Mouse (Mus musculus) lung, adult 2 months (tissue): ENCODE results near the gene Cdc42ep5.

Source experiments
- CTCF ChIP-seq: fragments of 200-500 bp; IDR thresholded peaks from 2 replicates; pipeline ENCODE4 v1.5.1; 2011; ENCODE audit warnings: mild to moderate bottlenecking, low read length, control low read depth; ENCODE audit not compliant: insufficient read depth
- POLR2A ChIP-seq: fragments of 200-500 bp; IDR thresholded peaks from 2 replicates; pipeline ENCODE4 v1.6.1; 2011; ENCODE audit warnings: low read depth, mild to moderate bottlenecking, control low read depth, low read length, borderline replicate concordance; ENCODE audit errors: extremely low read depth

DNA sequence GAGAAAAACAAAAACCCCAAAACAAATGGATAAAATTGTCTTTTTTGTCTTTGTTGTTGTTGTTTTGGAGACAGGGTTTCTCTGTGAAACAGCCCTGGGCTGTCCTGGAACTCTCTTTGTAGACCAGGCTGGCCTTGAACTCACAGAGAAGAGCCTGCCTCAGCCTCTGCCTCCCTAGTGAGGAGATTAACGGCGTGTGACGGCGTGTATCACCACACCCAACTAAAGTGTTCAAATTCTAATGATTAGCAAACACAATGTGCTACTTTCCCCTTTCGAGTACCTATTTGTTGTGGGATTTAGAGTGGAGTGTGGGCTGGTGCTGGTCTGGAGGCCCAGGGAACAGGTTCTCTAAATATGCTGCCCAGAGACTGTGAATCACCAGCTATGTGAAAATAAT, 29.7 kb downstream of the Cdc42ep5 start:
- TF ChIP-seq POLR2A (no peak), CTCF (no peak)
